Mouse (Mus musculus) embryo, embryonic 10.5 days (tissue): ENCODE data around the gene Prrg2.
"Not testable (repeated sequence)": the region's sequence is repeated elsewhere in the genome, so short reads cannot be mapped to it uniquely, and the experiment has no call there.

ENCODE experiments used
- DNase-seq: peaks from one replicate; pipeline ENCODE4 v3.0.0-alpha.2; 2015; ENCODE audit warnings: low spot score

The Prrg2 gene

GRCm38 (mm10) chr7:45062239-45062835 is at the start of gene Prrg2, which contains the start of gene Nosip:
Gene Prrg2 (minus strand): TSS chr7:45062677.
Gene Nosip (plus strand): TSS chr7:45062429.
- DNase-seq, result peak; percentile 99

DNA sequence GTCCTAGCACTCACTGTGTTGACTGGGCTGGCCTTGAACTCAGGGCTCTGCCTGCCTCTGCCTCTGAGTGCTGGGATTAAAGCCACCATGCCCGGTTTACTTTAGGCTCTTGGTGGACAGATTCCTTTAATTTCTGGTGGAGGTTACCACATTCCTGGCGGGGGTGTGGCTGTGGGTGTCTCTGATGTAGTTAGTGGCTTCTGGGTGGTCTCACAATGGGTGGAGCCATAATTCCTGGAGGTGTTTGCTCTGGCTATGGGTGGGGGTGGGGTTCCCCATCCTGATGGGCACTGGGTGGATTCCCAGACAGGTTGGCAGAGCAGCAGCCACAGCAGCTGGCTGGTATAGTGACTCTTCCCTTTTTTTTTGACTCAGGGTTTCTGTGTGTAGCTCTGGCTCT is 49.5 kb upstream of the Prrg2 start:
- no peak for DNase-seq

GRCm38 (mm10) chr7:45110089-45110488 is 47.6 kb upstream of the Prrg2 start:
- DNase-seq, result not testable (repeated sequence)

GRCm38 (mm10) chr7:45107052-45107645 is 44.7 kb upstream of the Prrg2 start:
- no peak for DNase-seq

GRCm38 (mm10) chr7:45106441-45106840 is 44.0 kb upstream of the Prrg2 start:
- DNase-seq, result peak; percentile 65

- no peak for DNase-seq
Measured at GRCm38 (mm10) chr7:45105491-45105890, 43.0 kb upstream of the Prrg2 start.

- DNase-seq, result no peak
Measured at GRCm38 (mm10) chr7:45104941-45105340, 42.5 kb upstream of the Prrg2 start.

- peak; percentile 35 for DNase-seq
Measured at GRCm38 (mm10) chr7:45103652-45104180, 41.2 kb upstream of the Prrg2 start, which contains the start of gene Fcgrt. Gene Fcgrt (minus strand): TSS chr7:45103851.

- no peak for DNase-seq
Measured at GRCm38 (mm10) chr7:45102940-45103585, 40.6 kb upstream of the Prrg2 start.

DNA sequence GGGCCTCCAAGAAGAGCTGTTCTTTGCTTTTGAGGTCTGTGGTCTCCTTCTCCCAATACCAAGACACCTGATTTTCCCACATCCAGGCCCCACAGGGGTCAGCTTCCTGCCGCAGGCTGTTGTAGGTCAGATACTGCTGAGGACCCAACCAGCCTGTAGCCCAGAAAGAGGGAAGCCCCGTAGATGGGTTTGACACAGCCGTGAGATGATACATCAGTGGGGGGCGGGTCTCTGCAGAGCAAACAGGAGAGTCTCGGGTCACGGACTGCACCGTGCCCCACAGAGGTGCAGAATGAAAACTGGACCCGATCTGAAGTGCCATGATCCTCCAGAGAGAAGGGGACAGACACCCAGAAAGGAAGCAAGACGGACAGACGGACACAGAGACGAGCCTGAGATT is 40.0 kb upstream of the Prrg2 start:
- no peak for DNase-seq

GRCm38 (mm10) chr7:45100046-45100445 is 37.6 kb upstream of the Prrg2 start:
- no peak for DNase-seq

DNA sequence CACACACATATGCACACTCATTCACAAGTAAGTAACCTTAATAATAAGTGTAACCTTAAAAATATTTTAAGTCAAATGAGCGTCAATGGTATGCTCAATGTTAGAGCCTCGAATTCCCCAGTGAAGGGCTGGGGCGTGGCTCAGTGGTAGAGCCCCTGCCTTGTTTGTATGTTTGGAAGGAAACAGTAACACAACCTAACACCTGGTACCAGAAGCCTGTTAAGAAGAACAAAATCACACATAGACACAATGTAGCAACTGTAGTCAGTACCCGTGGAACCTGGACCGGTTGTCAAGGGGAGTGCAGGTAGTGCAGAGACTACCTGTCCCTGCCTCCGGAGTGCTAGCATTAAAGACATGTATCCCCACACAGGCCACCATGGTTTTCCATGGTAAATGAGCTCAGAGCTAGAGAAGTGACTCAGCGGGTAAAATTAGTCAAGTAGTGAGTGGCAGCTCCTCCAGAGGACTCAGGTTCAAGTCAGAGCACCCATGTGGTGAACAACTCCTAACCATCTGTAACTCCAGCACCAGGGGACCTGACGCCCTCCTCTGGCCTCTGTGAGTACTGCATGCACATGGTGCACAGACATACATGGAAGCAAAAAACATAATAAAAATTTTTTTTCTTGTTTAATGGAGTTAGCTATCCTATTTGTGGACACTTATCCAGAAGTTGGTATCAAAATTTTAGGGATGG is 36.2 kb upstream of the Prrg2 start:
- DNase-seq, result no peak

- no peak for DNase-seq
Measured at GRCm38 (mm10) chr7:45097479-45097878, 35.0 kb upstream of the Prrg2 start.

DNA sequence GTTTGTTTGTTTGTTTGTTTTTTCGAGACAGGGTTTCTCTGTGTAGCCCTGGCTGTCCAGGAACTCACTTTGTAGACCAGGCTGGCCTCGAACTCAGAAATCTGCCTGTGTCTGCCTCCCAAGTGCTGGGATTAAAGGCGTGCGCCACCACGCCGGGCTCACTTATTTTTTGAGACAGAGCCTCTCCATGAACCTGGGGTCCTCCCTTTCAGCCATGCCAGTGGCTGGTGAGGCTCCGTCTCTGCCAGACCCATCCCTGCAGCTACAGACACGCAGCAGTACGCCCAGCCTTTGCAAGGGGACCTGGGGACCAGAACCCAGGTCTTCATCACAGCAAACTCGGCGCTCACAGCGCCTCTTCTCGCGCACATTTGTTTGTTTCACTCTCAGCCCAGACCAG is 33.5 kb upstream of the Prrg2 start:
- not testable (repeated sequence) for DNase-seq

GRCm38 (mm10) chr7:45095367-45095766 is 32.9 kb upstream of the Prrg2 start:
- DNase-seq, result no peak

- DNase-seq, result peak; percentile 74
Measured at GRCm38 (mm10) chr7:45094121-45094520, 31.6 kb upstream of the Prrg2 start.

DNA sequence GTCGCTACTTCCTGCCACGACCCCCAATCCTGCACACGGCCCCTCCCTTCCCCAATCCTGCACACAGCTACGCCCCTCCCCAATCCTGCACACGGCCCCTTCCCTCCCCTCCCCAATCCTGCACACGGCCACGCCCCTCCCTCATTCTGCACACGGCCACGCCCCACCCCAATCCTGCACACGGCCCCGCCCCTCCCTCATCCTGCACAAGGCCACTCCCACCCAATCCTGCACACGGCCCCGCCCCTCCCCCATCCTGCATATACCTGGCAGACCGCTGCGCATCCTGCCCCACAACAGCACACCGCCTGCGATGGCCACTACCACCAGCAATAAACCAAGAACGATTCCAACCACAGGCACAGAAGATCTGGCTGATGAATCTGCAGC is 31.0 kb upstream of the Prrg2 start:
- DNase-seq, result peak; percentile 65

GRCm38 (mm10) chr7:45092828-45093515 is 30.5 kb upstream of the Prrg2 start:
- DNase-seq, result peak; percentile 60

DNA sequence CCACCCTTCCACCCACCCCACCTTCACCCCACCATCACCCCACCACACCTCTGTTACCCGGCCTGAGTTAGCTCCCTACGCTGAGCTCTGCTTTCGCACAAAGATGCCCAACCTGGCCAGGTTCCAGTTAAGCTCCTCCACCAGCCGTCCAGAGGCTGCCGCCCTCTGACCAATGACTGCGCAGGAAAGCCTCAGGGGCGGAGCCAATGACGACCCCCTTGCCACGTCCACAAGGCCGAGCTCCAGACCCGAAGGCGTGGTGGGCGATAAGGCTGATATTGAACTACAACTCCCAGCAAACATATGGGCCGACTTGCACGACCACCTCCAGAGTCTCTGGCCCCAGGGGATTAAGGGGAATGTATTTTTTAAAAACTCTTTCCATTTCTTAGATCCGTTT is 29.6 kb upstream of the Prrg2 start, which contains the start of gene Rcn3:
Rcn3 (minus strand) TSS at position 174 of the 400 bp plus-strand sequence.
- DNase-seq, result peak; percentile 98

- peak; percentile 56 for DNase-seq
Measured at GRCm38 (mm10) chr7:45091001-45091990, 28.8 kb upstream of the Prrg2 start.
